Mouse (Mus musculus) brain, adult 2 months (tissue): Measurements from ENCODE around the gene Galnt7.
A peak's percentile ranks its signal among the peaks of the same experiment; 100 is the strongest.

Source experiments
- DNase-seq: peaks from one replicate; pipeline ENCODE4 v3.0.0; 2011; ENCODE audit warnings: low read depth, low spot score

Galnt7 gene

DNA sequence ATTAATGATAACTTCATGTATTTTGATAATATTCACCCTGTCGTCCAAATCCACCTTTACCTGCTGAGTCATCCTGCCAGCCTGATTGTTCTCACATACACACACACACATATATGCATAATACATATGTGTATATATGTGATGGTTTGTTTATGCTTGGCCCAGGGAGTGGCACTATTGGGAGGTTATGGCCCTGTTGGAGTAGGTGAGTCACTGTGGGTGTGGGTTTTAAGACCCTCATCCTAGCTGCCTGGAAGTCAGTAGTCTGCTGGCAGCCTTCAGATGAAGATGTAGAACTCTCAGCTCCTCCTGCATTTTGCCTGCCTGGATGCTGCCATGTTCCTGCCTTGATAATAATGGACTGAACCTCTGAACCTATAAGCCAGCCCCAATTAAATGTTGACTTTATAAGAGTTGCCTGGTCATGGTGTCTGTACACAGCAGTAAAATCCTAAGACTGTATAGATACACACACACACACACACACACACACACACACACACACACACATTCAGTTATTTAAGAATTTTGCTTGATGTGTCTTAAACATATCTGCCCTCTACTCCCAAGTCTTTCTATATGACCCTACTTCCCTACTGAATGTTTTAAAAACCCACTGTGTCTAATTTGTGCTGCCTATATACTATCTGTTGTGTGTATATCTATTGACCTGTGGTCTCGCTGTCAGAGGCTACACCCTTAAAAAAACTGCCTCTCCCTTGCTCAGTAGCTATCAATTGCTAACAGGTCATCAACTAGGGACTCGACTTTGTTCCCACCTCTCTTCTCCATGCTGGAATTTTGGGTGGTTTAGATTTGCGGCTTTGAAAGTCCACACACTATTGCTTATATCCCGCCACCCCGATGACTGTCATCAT lies 23.8 kb downstream of the Galnt7 start:
- no peak for DNase-seq

DNA sequence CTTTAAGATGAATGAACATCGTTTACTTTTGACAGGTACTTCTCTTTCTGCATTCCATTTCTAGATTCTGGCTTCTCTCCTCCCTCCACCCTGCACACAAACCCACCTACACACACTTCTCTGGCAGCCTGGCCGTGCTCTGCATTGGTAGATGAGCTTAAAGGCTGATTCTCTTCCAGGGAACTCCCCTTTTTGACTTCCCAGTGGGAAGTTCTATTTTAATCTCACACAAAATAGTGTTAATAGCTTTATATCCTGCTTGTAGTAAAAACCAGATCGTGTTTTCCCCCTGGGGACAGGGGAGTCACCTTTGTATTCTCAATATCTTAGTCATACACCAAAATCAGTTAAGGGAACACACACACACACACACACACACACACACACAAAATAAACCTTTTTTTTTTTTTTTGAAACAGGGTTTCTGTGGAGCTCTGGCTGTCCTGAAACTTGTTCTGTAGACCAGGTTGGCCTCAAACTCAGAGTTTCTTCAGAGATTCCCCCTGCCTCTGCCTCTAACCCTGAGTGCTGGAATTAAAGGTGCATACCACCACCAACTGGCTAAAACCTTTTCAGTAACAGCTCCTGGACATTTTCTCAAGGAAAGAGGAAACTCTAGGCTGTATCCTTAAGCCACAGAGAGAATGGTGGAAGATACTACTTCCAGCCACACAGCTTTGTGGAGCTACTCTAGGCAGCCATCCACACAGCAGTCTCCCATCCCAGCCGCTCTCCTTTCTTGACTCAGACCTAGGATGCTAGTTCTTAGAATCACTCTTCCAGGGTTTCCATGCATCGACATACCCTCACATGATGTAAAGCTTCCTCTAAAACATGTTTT lies 24.7 kb downstream of the Galnt7 start:
- DNase-seq = peak; percentile 86

DNA sequence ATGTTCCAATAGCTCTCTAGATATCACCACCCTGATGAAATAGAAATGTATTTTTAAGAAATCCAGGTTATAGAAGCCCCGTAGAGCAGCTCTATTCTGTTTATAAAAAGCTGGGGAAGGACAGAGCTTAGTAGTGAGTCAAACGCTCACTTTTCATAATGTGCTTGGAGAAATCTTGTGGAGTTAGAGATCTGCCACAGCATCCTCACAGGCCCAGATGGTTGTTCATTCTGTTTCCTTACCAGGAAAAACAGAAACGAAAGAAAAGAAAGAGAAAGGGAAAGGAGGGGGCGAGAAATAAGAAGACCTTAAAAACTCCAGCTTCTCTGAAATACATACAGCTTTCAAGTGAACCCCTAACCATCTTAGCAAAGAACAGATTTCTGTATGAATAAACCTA lies 28.9 kb downstream of the Galnt7 start:
- DNase-seq = peak; percentile 63

DNA sequence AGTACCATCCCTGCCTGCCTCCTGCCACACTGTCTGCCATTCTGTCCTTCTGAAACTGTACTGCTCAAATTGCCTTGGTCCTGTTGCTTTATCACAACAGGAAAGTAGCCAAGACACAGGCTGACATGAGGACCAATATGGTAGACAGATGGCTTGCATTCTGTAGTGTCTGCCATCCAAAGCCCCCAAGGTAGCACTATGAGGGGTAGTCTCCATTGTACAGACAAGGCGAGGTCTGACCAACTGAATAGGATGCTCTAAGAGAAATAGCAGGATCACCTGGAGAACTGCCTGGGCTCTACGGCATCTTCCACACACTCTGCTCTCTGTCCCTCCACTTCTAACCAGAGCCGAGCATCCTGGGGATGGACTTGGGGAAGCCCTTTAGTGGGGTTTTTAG lies 29.8 kb downstream of the Galnt7 start:
- peak; percentile 66 for DNase-seq

DNA sequence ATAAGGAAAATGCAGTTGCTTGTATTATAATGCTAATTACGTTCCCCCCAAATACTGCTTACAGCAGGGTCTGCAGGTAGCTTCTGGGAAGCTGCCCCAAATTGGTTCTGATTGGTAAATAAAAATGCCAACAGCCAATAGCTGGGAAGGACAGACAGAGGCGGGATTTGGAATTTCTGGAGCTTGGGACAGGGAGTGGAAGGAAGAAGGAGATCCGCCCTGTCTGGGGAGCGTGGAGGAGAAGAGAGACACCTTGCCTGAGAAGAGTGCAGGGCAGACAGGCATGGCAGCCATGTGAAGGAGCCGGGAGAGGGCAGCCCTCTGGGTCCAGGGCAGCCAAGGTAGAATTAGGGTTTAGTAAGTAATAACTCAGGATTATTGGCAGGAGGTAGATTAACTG lies 35.9 kb downstream of the Galnt7 start:
- DNase-seq = no peak

DNA sequence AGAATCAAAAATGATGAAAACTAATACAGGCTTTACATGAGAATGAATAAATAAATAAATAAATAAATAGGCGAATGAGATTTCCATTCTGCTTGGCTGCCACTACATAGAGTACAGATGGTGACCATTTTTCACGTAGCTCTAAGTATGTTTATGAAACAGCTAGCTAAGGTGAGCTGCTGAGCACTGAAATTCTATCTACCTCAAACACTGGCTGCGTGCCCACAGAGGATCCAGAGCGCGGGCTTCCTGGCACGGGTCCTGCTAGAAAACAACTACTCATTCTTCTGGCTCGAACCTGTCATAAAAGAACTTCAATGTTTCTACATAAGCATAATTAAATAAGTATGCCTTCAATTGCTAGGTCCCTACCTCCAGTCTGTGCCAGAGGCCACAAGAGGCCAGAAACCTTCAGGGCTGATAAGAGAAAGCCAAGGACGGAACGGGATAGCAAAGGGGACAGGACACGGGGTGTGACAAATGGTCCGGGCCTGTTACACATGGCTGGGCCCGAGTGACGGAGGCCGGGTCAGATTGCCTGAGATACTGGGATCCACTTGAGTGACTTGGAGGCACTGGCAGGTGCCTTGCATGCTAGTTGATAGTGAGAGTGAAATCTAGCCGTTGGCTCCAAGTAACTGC lies 37.7 kb downstream of the Galnt7 start:
- DNase-seq = peak; percentile 68

DNA sequence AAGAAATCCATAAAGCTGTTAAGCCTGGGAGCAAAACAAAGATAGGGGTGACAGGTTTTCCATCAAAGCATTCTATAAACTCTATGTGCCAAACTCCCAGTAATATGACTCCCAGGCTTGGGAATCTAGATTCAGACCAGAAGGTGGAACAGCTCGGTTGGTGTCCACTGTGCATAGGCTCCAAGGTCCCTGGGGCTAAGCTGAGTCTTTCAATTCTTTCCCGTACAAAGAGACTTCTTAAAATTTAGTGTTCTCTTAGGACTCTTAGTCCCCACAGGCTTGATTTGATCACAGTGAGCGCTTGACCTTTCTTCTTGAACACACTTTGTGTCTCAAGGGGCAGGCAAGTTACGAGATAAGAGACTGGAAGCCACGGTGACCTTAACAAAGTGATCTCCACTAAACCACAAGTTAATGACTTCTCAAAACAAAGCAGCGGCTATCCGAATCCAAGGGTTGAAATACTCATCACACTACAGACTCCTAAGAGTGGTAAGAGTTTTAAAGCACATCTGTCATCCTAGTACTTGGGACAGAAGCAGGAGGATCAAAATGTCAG lies 41.3 kb downstream of the Galnt7 start:
- peak; percentile 46 for DNase-seq

DNA sequence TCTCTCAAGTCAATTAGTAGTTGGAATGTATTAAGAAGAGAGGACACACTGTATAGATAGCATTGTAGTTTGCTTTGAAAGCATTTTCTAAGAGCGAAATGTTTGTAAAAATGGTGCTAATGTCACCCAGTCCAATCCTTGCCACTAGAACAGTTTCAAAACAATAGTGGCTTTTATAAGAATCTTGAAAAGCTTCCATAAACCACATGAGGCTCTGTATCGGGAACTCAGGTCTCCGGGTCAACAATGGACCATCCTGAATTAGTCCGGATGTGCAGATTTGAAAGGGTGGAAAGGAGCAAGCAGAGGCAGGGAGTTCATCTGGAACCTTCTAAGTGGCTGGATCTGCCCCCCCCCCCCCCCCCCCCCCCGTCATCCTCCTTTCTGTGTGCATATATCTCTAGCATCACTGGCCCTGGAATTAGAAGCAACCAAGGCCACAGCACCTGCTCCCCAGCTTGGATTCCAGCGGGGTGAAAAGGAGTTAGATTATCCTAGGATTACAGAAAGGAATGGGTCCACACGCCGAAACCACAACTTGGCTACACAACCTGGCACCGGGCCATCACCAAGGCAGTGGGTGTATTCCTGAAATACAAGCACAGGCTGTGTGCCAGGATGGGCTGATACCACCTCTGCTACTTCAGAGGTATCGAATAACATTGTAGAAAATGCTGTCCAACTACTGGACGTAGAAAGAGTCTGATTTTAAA lies 42.0 kb downstream of the Galnt7 start:
- peak; percentile 73 for DNase-seq

DNA sequence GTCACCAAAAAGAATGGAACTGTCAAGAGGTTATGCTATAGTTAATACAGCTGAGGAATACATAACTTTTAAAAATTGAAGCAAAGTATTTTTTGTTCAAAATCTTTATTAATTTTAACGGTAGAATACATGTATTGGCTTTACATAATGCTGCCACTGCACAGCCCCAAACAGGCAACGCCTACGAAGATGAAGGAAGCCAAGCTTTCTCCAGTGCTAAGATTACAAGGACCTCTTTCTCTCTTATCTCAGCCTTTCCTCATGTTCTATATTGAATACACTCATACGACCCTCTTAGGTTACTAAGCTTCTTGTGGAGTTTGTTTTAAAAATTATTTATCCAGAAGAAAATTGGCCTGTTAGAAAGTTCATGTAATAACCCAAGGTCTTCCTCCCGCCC lies 50.3 kb downstream of the Galnt7 start:
- no peak for DNase-seq

DNA sequence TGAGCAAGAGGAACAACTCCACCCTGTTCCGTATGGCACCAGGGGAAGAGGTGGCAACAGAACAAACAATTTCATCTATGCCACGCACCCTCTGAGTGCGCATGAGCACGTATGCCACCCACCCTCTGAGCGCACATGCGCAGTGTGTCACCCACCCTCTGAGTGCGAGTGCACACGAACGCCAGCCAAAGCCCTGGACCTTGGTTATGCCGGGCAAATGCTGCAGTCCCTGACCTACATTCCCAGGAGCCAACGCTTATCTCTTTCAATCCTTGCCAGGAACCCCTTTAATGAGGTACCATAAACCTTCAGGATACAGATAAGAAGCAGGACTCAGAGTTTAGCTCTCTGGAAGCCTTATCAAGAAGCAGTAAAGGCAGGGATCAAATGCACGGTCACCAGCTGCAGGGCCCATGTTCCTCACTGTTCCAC lies 50.8 kb downstream of the Galnt7 start:
- DNase-seq = peak; percentile 69

DNA sequence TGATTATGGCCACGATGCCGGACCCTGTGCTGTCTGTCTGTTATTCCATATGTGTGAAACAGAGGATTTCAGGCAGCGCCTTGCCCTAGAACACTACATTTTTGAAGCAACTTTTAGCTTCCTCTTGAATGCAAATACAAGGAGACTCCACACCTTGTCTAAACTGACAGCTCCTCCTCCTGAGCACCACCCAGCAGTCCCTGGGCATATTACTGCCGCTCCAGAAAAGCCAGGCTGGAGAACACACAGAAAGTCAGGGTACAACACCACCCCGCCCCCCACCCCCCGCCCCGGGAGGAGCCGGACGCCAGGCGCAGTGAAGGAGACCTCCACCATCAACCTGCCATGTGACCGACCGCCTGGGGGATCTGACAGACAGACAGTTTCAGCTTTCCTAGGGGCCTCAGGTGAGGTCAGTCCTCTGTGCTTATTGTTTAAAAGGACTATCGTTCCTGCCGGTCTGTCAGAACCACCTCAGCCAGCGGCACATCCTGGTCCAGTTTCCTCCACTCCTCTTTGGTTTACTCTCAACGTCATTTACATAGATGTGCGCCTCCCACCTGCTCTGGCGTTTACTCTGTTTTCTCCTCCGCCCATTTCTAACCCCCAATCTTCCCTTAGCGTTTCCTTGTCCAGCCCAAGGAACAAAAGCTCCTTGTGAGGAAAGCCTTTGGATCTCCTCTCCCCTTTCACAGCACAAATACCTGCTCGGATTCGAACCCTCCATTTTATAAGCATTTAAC lies 52.8 kb downstream of the Galnt7 start:
- DNase-seq = peak; percentile 39

DNA sequence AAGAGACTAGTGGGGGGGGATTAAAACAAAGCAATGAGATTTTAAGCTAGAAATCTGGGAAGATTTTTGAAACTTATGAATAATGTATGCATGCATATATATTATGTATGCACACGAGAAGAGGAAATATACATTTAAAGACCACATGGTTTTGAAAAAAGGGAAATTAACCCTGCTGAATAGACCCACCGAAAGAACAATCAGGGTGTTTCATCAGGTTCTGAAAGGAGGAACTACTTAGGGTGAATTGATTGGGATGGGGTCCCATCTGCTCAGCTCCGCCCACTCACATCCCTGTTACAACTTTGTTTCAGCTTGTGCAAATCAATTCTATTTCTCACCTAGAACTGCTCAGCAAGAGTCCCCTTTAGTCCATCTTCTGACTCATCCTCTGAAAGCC lies 57.0 kb downstream of the Galnt7 start:
- DNase-seq = peak; percentile 44

DNA sequence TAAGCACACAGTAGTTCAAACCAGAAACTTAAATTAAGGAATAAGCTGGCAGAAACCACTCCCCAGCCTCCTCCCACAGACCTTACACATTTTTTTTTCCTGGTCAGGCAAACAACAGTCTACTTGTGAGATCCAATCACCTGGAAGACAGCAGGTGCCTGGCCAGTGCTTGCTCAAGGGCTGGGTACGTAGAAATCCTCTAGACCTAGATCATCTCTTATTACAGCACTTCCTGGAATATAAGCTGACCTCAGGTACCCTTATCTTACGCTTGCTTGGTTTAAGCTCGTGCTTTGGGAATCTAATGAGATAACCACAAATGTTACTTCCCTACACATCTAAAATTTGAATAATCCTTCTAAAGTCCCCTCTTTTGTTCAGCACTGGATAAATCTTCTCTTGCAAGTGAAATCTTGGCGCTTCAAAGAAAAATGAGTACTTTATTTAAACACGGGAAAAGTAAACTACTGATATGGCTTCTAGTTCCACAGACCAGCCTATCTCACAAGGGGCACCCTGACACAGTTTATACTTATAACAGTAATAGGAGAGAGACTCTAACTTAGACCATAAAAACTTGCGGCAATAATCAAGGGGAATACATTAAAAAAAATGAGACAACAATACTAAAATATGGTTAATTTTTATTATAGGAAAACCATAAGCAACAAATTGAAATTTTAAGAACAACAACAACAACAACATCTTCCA lies 58.5 kb downstream of the Galnt7 start:
- DNase-seq = no peak

DNA sequence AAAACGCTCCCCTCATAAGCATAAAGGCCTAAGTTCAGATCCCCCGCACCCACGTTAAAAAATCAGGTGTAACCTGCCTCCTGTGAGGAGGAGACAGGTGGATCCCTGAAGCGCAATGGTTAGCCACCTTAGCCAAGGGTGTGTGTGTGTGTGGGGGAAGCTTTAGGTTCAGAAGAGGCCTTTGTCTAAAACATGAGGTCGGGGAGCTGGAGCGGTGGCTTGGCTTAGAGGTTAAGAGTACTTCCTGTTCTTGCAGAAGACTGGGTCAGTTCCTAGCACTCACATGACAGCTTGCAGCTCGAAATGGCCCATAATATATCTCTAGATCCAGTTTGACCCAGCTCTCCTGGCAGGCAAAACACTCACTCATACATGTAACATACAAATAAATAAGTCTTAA lies 60.2 kb downstream of the Galnt7 start:
- DNase-seq = no peak

DNA sequence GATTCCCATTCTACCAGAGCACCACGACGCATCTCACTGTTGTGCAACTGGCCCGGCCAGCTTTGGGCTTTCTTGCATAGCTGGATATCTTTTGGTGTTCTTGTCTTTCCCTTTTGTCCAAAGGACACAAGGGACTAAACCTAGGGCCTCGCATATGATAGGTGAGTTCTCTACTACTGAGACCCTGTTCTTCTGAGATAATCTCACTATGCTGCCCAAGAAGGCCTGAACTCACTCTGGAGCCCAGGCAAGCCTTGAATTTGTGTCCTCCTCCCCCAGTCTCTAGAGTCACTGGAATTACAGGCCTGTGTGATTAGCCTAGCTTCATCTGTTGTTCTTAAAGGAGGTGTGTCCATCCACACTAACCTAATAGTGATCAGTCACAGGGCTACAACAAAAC lies 61.2 kb downstream of the Galnt7 start:
- DNase-seq = no peak

DNA sequence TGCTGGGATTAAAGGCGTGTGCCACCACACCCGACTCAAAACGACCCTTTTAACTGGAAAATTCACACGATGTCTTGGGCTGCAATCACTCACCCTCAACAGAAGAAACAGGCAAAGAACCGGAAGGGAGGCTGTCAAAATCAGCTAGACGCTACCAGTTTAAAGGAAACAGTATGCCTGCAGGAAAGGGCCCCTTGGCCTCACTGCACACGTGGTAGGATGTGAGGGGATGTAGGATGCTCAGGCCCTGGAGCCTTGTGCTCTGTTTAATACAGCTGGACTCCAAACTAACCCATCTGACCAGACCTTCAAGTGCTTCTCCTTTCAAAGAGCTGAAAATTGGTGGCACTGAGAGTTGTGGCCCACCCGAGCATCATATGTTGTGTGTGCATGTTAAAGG lies 62.8 kb downstream of the Galnt7 start:
- no peak for DNase-seq

DNA sequence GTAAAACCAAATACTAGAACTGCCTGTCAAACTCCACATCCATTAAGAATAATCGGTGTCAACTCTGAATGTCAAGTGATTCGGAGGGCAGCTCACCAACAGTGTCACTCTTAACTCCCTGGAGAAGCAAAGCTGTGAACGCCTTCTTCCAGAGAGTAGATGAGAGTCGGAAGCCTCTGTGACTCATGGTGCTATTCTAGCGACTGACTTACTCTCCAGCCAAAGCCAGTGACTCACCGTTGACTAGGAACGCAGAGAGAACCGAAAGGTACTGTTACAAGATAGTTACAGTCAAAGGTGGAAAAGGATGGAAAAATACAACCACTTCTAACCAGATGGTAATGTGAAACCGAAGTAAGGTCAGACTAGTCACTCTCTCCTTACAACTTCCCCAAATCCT lies 63.7 kb downstream of the Galnt7 start:
- DNase-seq = peak; percentile 96

DNA sequence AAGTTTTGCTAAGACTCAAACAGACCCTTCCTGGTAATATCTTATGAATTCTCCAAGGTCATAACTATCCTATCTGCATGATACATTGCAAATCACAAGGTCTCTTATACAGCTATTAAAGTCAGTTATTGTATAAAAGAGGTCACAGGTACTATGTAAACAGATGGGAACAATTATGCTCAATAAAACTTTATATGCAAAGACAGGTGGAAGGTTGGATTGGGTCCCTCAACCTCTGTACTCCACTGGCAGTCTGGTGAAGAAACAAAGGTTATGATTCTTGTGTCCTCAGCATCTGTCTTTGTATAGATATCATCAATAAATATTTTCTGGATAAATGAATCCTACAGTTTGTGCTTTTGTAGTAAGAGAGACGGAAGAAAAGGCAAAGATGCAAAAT lies 64.2 kb downstream of the Galnt7 start:
- no peak for DNase-seq

DNA sequence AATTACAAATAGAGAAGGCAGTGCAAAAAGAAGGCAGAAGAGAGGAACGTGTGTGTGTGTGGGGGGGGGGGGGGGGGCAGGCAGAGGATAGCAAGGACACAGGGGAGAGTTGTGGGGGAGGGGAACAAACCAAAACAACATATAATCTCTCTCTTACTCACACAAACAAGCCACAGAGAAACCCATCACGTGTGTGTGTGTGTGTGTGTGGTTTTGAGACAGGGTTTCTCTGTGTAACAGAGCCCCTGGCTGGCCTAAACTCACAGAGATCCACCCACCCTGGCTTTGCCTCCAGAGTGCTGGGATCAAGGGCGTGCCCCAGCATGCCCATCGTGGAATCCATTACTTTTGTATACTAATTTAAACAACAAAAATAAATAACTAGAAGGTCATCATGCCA lies 66.2 kb downstream of the Galnt7 start:
- DNase-seq = no peak

DNA sequence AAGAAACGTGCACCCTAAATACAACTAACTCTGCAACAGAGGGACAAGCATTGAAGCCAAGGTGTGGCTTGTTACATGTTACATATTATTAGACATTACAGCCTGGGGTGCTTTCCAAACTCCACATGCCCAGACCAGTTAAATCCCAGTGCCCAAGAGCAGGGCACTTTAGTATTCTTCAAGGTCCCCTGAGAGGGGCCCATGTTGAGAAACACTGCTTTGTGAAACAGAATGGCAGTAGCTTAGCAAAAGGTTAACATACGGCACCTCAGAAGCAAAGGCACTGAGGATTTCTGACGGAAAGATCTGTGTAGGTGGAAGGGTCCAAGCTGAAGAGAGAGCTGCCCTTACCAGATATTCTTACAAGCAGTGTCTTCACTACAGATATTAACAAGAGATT lies 67.0 kb downstream of the Galnt7 start:
- no peak for DNase-seq
